Mouse (Mus musculus) stomach, postnatal 0 days (tissue): ENCODE results near the gene Coro7. TPM values are rescaled to one million over a fixed set of nuclear protein-coding genes. Genes with fewer than 3 reads are reported as not detected.

Experiments used
- ATAC-seq: fragments of 200-750 bp; cut with Nextera tagmentation; 2 replicates; pipeline ENCODE4 v1.8.0; 2017; ENCODE audit not compliant: low FRiP score, low TSS enrichment
- DNase-seq: peaks from one replicate; pipeline ENCODE4 v3.0.0-alpha.2; 2016; ENCODE audit warnings: low spot score
- H3K27ac ChIP-seq: fragments of 300-500 bp; sonication (generic); replicated peaks from 2 replicates; pipeline ENCODE4 v1.5.1; 2014; ENCODE audit warnings: mild to moderate bottlenecking, control low read depth
- H3K27me3 ChIP-seq: fragments of 300-500 bp; sonication (generic); 2 replicates; pipeline ENCODE4 v1.6.1; 2014; ENCODE audit warnings: low read length; ENCODE audit not compliant: control insufficient read depth, insufficient read depth
- H3K36me3 ChIP-seq: fragments of 300-500 bp; sonication (generic); 2 replicates; pipeline ENCODE4 v1.6.1; 2014; ENCODE audit warnings: low read length, mixed read lengths; ENCODE audit not compliant: control insufficient read depth, insufficient read depth
- H3K4me1 ChIP-seq: fragments of 300-500 bp; sonication (generic); replicated peaks from 2 replicates; pipeline ENCODE4 v1.6.1; 2014; ENCODE audit warnings: antibody characterized with exemption; ENCODE audit not compliant: control insufficient read depth, insufficient read depth
- H3K4me2 ChIP-seq: fragments of 300-500 bp; sonication (generic); replicated peaks from 2 replicates; pipeline ENCODE4 v1.6.1; 2014; ENCODE audit warnings: low read depth, mild to moderate bottlenecking, control low read depth, moderate library complexity
- H3K4me3 ChIP-seq: fragments of 300-500 bp; sonication (generic); 2 replicates; pipeline ENCODE4 v1.5.1; 2014; ENCODE audit warnings: low read depth, low read length, control low read depth
- H3K9ac ChIP-seq: fragments of 300-500 bp; sonication (generic); 2 replicates; pipeline ENCODE4 v1.6.1; 2014; ENCODE audit warnings: mild to moderate bottlenecking, low read length, control low read depth, mixed read lengths
- H3K9me3 ChIP-seq: fragments of 300-500 bp; sonication (generic); 2 replicates; pipeline ENCODE4 v1.6.1; 2016; ENCODE audit warnings: low read length; ENCODE audit not compliant: control insufficient read depth
- CTCF ChIP-seq: IDR thresholded peaks from 2 replicates; pipeline ENCODE4 v1.5.1; 2016; ENCODE audit warnings: antibody characterized with exemption, low read depth, mild to moderate bottlenecking, moderate library complexity
- EP300 ChIP-seq: optimal IDR thresholded peaks from 2 replicates; pipeline ENCODE3; 2016; ENCODE audit warnings: antibody characterized with exemption
- WGBS: fragments of 180-500 bp; shearing (Covaris S2); extraction: QIAGEN DNeasy Blood & Tissue Kit; methylation state at CpG from one replicate; pipeline ENCODE4 v1.1.7; 2014; 5-methylcytosine and 5-hydroxymethylcytosine counted together
- polyA plus RNA-seq: library from polyadenylated mRNA; unstranded; fragments of >200 nt; fragmentation: Nextera tagmentation; extraction: Ambion mirVana; gene quantifications from 2 replicates; pipeline ENCODE4 v1.2.1, GENCODE M21; 2015

Gene Coro7
- polyA plus RNA-seq, 1 experiment from 2014 or later: 8.1 TPM

- Histone ChIP-seq H3K9ac (no peak overlapping the region), H3K4me3 (no peak overlapping the region), H3K9me3 (no peaks in the 10 kb centered on the region), H3K27me3 (no peaks in the 10 kb centered on the region), H3K36me3 (no peaks in the 10 kb centered on the region), H3K27ac (no peak overlapping the region; the same call in 1 of the 2 replicates), H3K4me2 (no peak overlapping the region), H3K4me1 (peaks cover 19% of the 10 kb centered on the region)
- no peak for ATAC-seq
- 13% methylated on average over 7 of the region's 7 CpGs for WGBS
- no peak for TF ChIP-seq EP300
- no peak for TF ChIP-seq CTCF
- DNase-seq: peak; percentile 43
Measured at GRCm38 (mm10) chr16:4602766-4603452, 76.7 kb downstream of the Coro7 start.

GRCm38 (mm10) chr16:4602189-4602588 is 77.4 kb downstream of the Coro7 start:
- ATAC-seq: peak; percentile 27

GRCm38 (mm10) chr16:4600701-4601310 is 78.8 kb downstream of the Coro7 start:
- 67% methylated on average over 9 of the region's 9 CpGs for WGBS
- H3K4me3 ChIP-seq: no peak overlapping the region
- H3K36me3 ChIP-seq: no peaks in the 10 kb centered on the region
- ATAC-seq (no peak), DNase-seq (no peak)
- no peak overlapping the region for H3K27ac ChIP-seq
- peaks cover 22% of the 10 kb centered on the region; the same call in 1 of the 2 replicates for H3K4me1 ChIP-seq
- no peak overlapping the region for H3K4me2 ChIP-seq
- no peaks in the 10 kb centered on the region for H3K27me3 ChIP-seq
- no peaks in the 10 kb centered on the region for H3K9me3 ChIP-seq
- no peak overlapping the region for H3K9ac ChIP-seq
- no peak for TF ChIP-seq EP300
- TF ChIP-seq CTCF: no peak

More at GRCm38 (mm10) chr16:4602189-4602588, 77.4 kb downstream of the Coro7 start:
- Histone ChIP-seq H3K4me1 (peaks cover 22% of the 10 kb centered on the region), H3K27ac (0 out of 2 replicates have a peak overlapping the region, but pooled peaks have one; percentile 30), H3K27me3 (no peaks in the 10 kb centered on the region), H3K4me3 (no peak overlapping the region), H3K9me3 (no peaks in the 10 kb centered on the region), H3K36me3 (no peaks in the 10 kb centered on the region), H3K4me2 (no peak overlapping the region), H3K9ac (no peak overlapping the region)
- peak; percentile 52 for DNase-seq
- WGBS: 23% methylated on average over 3 of the region's 3 CpGs
- TF ChIP-seq CTCF (no peak; the same call in 1 of the 2 replicates), EP300 (no peak)

- ATAC-seq: no peak
- Histone ChIP-seq H3K36me3 (no peaks in the 10 kb centered on the region), H3K4me3 (no peak overlapping the region), H3K9ac (no peak overlapping the region), H3K27me3 (no peaks in the 10 kb centered on the region), H3K9me3 (no peaks in the 10 kb centered on the region), H3K4me2 (no peak overlapping the region), H3K4me1 (peaks cover 18% of the 10 kb centered on the region; the same call in 1 of the 2 replicates), H3K27ac (no peak overlapping the region)
- TF ChIP-seq CTCF (no peak), EP300 (no peak)
- no peak for DNase-seq
- WGBS: 82% methylated on average over 3 of the region's 3 CpGs
Measured at GRCm38 (mm10) chr16:4599616-4600015, 80.0 kb downstream of the Coro7 start.

- no peak for ATAC-seq
- DNase-seq: no peak
- Histone ChIP-seq H3K4me2 (no peak overlapping the region), H3K9ac (no peak overlapping the region), H3K4me3 (no peak overlapping the region), H3K9me3 (no peaks in the 10 kb centered on the region), H3K27me3 (no peaks in the 10 kb centered on the region), H3K4me1 (0 out of 2 replicates have a peak, but pooled peaks cover 13% of the 10 kb centered on the region), H3K36me3 (no peaks in the 10 kb centered on the region), H3K27ac (no peak overlapping the region)
- WGBS: 42% methylated on average over 6 of the region's 6 CpGs
- TF ChIP-seq EP300 (no peak), CTCF (no peak)
Measured at GRCm38 (mm10) chr16:4598891-4599543, 80.6 kb downstream of the Coro7 start.

GRCm38 (mm10) chr16:4598041-4598440 is 81.5 kb downstream of the Coro7 start:
- Histone ChIP-seq H3K9ac (no peak overlapping the region), H3K27ac (peak overlapping the region; percentile 30; the same call in 1 of the 2 replicates), H3K9me3 (no peaks in the 10 kb centered on the region), H3K4me1 (0 out of 2 replicates have a peak, but pooled peaks cover 12% of the 10 kb centered on the region), H3K36me3 (no peaks in the 10 kb centered on the region), H3K4me3 (no peak overlapping the region), H3K4me2 (no peak overlapping the region), H3K27me3 (no peaks in the 10 kb centered on the region)
- no peak for DNase-seq
- TF ChIP-seq EP300 (no peak), CTCF (no peak)
- no peak for ATAC-seq
- whole genome bisulfite sequencing: 55% methylated on average over 5 of the region's 5 CpGs
